Mouse (Mus musculus) liver, adult 2 months (tissue): ENCODE measurements around the gene Fgb.

ENCODE experiments used
- CTCF ChIP-seq: fragments of 200-500 bp; IDR thresholded peaks from 2 replicates; pipeline ENCODE4 v1.5.1; 2011; ENCODE audit warnings: low read depth, low read length, control low read depth
- POLR2A ChIP-seq: fragments of 200-500 bp; IDR thresholded peaks from 2 replicates; pipeline ENCODE4 v1.6.1; 2011; ENCODE audit warnings: low read length, control low read depth; ENCODE audit not compliant: insufficient read depth; ENCODE audit errors: extremely low read depth

DNA sequence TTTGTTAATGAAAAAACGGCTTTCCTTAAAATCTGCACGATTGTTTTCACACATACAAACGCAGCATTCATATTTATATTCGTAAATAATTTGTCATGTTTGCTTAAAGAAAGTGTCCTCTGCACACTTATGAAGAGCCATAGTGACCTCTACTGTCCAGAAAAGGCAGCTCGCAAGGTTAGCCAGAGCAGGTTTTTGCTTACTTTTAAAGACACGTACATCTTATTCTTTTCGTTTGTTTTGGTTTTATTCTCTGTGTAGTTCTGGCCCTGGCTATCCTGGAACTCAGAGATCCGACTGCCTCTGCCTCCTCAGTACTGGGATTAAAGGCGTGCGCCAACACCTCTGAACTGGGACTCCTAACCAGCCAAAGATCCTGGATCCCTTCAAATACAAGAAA lies 4.1 kb upstream of the Fgb start:
- TF ChIP-seq CTCF (peak; percentile 30; the same call in 1 of the 2 replicates), POLR2A (no peak)
